Mouse (Mus musculus): ENCODE data around the gene Gm14124.

DNA sequence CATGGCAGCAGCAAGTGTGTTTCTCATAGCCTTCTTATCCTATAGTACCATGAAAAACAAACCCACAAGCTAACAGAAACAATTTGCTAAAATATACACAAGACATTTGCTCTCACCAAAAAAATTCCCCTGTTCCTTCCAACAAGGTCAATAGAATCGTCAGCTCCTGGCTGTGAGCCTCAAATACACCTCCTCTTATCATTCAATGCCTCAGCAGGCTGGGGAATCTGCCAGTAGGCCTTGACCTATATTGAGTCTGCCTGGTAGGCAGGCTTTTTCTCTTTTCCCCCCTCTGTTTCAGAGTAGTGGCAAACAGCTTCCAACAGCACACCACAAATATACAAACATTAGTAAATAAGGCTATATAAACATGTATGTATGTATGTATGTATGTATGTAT is 41.8 kb downstream of the Gm14124 start:
- TF ChIP-seq CTCF (IDR thresholded peaks at IDR 0.05; ENCODE audit: borderline replicate concordance, insufficient read depth, low read length) = no peak
- TF ChIP-seq POLR2A (IDR thresholded peaks at IDR 0.05; ENCODE audit: low read depth, low read length) = no peak
